Mouse (Mus musculus) heart, postnatal 36 days (tissue): ENCODE data around the gene Mtch1. TPM values are rescaled to one million over a fixed set of nuclear protein-coding genes. Genes with fewer than 3 reads are reported as not detected.
A peak's percentile ranks its signal among the peaks of the same experiment; 100 is the strongest.
"Not testable (repeated sequence)": the region's sequence is repeated elsewhere in the genome, so short reads cannot be mapped to it uniquely, and the experiment has no call there.

Experiments
- DNase-seq, 2 experiments: peaks; one replicate each; pipeline ENCODE4 v3.0.0; 2021 to 2022
- intact Hi-C: fragments of 180-260 bp; cut with DNase I; formaldehyde crosslinking; loops from one replicate; pipeline ENCODE4 v1.15.1; 2025
- total RNA-seq, 2 experiments: library from RNA; stranded (reverse); gene quantifications; 2 replicates each; pipeline ENCODE4 v1.2.3; 2021

Mtch1 gene
- 100 to 1,000 TPM; 201 to 211 TPM for total RNA-seq

GRCm38 (mm10) chr17:29347645-29348256 is at the start of gene Mtch1:
Gene Mtch1, minus strand, starts transcription at chr17:29347934.
- intact Hi-C loops, result loop anchor here (2.0 kb wide), 2 partner anchors 43 to 79 kb away; partner anchors contain the start of gene BC004004
- peak; percentile 100 for DNase-seq

DNA sequence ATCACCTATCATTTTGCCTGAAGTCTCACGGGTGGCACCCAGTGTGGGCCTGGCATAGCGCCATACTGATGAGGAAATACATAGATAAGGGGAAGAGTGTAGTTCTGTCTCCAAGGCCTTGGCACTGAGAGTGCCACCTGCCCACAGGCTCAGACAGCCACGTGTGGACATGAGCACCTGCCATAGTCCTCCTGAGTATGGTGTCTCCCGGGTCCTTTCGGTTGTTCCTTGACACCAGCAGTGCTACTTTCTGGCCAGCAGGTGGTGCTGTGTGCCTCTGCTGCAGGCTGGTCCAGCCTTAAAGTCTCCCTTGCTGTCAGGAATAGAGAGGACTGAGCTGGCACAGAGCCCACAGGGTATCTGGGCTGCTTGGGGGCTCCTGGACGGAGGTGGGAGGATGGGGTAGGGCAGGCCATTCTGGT is 49.1 kb upstream of the Mtch1 start:
- intact Hi-C loops, result loop anchor here (1.0 kb wide), 2 partner anchors 95 to 117 kb away; no protein-coding TSS in a partner anchor
- peak; percentile 86 to 88 for DNase-seq

- intact Hi-C loops, result no loop called here
- DNase-seq, result no peak
These were observed 48.5 kb upstream of the Mtch1 start for GRCm38 (mm10) chr17:29396056-29396799.

- peak; percentile 43 to 54 for DNase-seq
- intact Hi-C loops, result no loop called here
These were observed 47.6 kb upstream of the Mtch1 start for GRCm38 (mm10) chr17:29395381-29395780.

GRCm38 (mm10) chr17:29394761-29395160 is 47.0 kb upstream of the Mtch1 start:
- DNase-seq, intact Hi-C loops: not testable (repeated sequence)

DNA sequence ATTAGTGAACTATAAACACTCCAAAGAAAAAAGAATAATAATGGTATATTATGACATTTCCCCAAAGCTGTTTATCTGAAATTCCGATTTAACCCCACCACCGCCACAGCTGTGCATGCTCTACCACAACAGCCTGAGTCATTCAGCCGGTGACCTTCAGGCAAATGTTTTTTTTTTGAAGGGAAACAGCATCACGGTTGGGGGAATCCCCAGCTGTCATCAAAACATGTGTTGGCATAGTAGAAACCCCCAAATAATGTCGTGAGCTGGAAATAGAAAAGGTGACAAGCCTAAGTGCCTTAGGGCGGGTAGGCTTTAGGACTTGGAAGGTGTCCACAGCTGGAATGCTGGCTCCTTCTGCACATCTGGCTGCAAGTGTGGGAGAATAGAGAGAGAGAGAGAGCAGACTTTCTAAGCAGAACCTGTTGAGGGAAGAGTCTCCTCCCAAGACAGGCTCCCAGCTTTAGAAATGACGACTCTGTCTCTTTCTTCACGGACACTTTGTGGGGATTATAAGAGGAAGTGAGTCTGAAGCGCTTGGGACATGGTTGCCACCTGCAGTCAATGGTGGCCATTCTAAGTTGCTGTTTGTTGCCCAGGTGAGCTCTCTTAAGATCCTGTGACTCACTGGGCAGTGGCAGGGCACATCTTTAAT is 46.5 kb upstream of the Mtch1 start:
- DNase-seq, result no peak

DNA sequence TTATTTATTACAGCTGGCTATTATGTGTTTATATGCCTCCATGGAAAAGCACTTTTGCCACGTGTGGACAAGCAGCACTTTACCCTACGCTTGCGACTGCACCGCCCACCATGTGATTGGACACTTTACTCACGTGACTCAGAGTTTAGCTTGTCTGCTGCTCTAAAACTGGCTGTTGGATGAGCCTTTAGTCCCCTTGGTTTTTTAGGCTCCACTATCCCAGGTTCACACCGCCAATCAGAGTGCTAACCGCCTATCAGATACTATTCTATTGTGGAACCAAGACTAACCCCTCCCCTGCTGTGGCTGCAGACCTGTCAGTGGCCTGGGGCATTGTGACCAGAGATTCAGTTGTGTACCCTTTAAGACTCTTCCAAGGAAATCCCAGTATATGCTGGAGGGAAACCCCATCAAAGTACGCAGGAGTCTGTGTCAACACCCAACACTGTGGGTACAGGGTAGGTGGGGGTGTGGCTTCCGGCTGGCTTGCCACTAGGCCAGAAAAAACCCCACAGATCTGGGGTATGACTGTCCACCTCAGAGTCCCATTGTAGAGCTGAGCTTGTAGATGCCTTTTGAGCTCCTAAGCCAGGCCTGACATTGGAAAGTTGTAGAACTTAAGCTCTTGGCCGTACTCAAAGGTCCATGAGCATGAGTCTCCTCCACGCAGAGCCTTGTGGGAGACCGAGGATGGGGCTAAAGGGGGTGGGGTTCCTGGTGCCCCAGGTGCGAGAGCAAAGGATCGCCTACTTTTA is 45.8 kb upstream of the Mtch1 start:
- intact Hi-C loops, result no loop called here
- DNase-seq, result no peak

More for the DNA sequence above, 46.5 kb upstream of the Mtch1 start:
- intact Hi-C loops, result no loop called here

DNA sequence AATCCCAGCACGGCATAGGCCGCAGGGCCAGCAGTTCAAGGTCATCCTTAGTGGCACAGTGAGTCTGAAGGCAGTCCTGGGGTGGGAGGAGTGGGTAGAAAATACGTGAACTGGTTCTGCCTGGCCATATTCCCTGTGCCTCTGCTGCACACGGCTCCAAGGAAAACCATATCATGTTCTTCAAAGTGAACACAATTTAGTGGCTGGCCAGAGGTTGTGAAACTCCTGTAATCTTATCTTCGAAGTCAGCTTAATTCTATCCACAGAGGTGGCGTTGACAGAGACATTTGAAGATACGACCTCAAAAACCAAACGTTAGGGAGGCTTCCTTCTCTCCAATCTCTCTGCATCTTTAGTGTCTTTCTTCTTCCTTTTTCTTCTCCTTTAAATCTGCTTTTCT is 43.5 kb upstream of the Mtch1 start:
- intact Hi-C loops, result no loop called here
- no peak for DNase-seq

DNA sequence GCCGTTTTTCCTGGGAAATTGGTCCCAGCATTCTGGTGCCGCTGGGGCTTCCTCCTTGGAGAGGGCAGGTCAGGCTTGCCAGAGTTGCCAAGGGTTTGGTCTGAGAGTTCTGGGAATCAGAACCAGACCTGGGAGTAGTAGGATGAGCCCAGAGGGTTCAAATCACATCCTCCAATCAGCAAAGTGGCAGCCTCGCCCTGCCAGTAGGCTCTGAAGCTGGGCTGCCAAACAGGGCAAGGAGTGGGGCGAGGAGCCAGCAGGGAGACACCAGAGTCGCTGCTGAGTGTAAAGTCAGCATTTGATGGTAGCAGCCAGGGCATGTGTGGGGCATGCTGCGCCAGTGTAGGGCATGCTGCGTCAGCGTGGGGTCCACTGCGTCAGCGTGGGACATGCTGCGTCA is 41.2 kb upstream of the Mtch1 start:
- DNase-seq, result no peak
- intact Hi-C loops, result no loop called here

DNA sequence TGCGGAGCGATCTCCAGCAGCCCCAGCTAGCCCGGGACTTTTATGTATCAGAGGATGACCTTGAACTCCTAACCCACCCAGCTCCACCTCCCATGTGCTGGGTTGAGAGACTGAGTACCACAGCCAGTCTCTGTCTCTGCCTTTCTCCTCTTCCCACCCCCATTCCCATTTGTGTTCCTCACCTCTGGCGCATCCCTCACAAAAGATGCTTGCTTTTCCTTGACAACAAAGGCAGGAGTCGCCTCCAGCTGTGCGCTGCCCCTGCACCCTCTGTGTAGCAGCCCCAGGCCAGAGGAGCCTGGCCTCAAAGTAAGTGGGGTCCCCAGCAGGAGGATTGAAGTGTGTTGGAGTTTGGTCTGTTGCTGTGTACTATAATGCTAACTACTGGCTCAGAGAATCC is 38.0 kb upstream of the Mtch1 start:
- intact Hi-C loops, result no loop called here
- DNase-seq, result no peak

DNA sequence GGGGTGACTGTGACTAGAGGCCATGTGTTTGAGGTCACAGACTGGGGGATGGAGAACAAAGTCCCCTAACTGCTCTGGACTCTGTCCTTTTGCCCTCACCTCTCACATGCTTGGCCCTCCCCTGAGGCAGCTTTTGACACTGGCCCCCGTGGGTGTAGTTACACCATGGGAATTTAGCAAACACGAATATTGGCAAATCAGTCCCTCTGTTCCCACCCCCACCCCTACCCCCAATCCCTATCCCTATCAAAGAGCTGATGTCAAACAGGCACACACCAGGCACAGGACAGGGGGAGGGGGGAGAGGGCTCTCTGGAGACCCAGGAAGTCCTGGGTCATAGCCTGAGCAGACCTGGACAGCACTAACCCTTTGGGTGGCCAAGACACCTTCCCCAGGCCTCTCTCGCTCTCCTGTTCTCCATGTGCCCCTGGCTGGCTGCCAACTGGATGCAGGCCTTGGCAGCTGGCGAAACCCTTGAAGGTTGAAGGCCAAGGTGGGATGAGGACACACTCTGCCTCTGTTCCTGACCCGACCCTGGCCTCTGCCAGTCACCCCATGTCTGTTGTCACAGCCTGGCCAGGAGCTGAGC is 37.2 kb upstream of the Mtch1 start:
- intact Hi-C loops, result no loop called here
- DNase-seq, result peak; percentile 47 to 59

DNA sequence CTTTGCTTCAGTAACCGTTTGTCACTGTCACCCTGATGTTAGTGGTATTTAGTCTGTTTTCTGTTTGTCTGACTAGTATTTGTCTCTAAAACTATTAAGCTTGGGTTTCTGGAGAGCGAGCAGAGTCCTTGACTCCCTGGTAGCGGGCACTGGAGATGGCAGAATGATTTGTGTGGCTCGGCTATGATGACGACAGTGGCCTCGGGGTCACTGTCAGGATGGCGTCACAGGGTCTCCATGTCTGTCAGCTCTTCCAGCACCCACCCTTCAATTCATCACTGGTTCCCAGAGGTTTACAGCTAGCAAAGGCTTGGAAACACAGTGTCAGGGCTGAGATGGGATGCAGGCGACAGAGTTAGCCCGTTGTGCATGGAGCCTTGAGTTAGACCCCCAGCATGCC is 36.2 kb upstream of the Mtch1 start:
- DNase-seq, result no peak
- intact Hi-C loops, result no loop called here

DNA sequence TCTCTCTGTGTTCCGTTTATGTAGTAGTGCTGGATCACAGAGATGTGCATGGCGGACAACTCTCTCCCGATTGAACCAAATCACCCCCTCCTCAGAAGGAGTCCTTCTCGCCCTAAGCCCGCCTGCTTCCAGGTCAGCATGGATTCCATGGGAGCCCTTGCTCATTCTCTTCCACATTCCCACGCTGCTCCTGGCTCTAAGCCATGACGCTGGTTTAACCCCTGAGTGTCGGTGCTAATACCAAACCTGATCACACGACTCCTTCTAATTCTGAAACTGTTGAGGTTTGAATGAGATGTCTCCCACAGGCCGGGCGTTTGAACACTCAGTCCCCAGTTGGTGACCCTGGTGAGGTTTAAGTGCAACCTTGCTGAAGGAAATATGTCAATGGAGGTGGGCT is 34.7 kb upstream of the Mtch1 start:
- no peak for DNase-seq
- intact Hi-C loops, result no loop called here

DNA sequence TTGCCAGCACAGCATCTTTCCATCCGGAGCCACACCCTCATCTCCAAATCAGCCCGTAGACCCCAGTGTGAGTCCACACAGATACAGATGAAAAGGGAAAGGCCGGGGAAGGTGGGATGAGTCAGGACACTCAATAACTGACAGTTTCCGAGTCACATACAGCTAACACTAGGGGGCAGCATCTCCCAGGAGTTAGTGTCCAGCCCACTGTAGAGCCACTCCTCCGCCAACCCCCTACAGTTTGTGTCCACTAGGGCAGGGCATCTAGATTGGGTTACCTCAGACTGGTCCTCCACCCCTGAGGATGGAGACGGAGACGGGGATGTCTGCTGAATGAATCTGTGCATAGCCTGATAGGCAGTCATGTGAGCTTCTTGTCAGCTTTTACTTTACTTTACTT is 33.7 kb upstream of the Mtch1 start:
- intact Hi-C loops, result loop anchor here (1.0 kb wide), 1 partner anchor 133 kb away; no protein-coding TSS in a partner anchor
- peak; percentile 74 to 80 for DNase-seq

DNA sequence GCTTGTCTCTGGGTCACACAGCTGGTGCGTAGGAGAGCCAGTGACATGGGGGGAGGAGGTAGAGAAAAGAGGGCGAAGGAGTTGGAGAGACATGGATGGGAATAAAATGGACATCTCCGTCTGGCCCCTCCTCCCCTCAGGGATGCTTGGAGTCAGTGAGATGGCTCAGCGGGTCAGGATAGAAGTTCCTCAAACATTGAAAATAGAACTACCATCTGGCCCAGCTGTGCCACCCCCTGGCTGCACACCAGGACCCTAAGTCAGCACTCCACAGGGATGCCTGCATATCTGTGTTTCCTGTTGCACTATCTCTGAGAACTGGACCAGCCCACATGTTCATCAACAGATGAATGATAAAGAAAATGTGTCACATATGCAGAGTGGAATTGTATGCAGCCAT is 32.5 kb upstream of the Mtch1 start:
- DNase-seq, result no peak
- intact Hi-C loops, result no loop called here

- intact Hi-C loops, result no loop called here
- no peak for DNase-seq
These were observed 30.3 kb upstream of the Mtch1 start for GRCm38 (mm10) chr17:29378056-29378455.

- intact Hi-C loops, result no loop called here
These were observed 28.1 kb upstream of the Mtch1 start for GRCm38 (mm10) chr17:29375871-29376270.

DNA sequence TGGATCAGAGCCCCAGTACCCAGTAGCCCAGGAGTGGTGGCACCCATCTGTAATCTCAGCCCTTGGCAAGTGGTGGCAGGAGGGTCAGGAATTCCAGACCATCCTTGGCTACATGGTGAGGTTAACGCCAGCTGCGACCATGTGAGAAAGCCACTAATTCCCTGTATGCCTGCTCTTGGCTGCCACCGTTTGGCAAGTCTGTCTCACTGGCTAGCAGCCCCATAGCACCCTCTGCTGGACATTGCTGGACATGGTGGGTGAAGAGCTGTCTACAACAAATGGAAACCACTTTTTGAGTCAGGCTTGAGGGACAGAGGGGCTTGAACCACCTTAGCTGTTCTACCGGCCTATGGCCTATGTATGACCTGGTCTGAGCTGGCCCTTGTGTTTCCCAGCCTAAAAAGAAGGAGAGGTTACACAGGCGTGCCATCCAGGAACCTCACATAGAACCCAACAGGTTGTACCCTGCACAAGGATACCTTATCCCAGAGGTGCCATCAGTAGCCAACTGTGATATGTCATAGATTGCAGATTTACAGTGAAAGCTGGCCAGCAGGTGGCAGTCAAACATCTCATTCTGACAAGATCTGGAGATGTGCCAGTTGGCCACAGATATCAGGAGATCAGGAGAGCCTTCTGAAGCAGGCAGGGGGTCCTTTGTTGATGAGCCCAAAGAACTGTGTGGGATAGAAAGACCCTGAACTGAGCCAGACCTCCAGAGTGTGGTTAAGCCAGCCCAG is 23.4 kb upstream of the Mtch1 start:
- intact Hi-C loops, result loop anchor here (1.0 to 2.0 kb wide), 5 partner anchors 32 to 194 kb away; partner anchors contain the start of gene BC004004
- DNase-seq, result peak; percentile 92 to 95

More at GRCm38 (mm10) chr17:29375871-29376270, 28.1 kb upstream of the Mtch1 start:
- DNase-seq, result no peak

DNA sequence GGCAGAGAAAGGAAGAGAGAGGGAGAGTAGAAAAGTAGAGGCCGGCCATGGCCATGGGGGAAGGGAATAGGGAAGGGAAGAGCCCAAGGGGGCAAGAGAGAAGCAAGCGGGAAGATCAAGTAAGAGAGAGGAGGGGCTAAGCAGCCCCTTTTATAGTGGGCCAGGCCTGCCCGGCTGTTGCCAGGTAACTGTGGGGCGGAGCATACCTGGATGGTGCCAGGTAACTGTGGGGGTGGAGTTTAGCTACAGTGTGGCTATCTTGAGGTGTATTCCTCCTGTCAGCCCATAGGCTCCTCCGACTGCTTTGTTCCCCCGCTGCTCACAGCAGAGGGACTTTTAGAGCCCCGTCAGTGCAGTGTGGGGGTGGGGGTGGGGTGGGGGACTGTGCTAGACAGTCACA is 21.0 kb upstream of the Mtch1 start:
- DNase-seq, result no peak
- intact Hi-C loops, result no loop called here
